Mouse (Mus musculus) hindbrain, embryonic 12.5 days (tissue): Measurements from ENCODE around the gene Cks1brt. TPM values are rescaled to one million over a fixed set of nuclear protein-coding genes. Genes with fewer than 3 reads are reported as not detected.

Source experiments
- ATAC-seq: fragments of 200-750 bp; cut with Nextera tagmentation; 2 replicates; pipeline ENCODE4 v1.8.0; 2017; ENCODE audit warnings: moderate TSS enrichment; ENCODE audit not compliant: low FRiP score
- H3K27ac ChIP-seq: fragments of 300-500 bp; sonication (generic); 2 replicates; pipeline ENCODE4 v1.5.1; 2016; ENCODE audit warnings: mild to moderate bottlenecking
- H3K27me3 ChIP-seq: fragments of 300-500 bp; sonication (generic); 2 replicates; pipeline ENCODE4 v1.6.1; 2016; ENCODE audit warnings: mild to moderate bottlenecking
- H3K36me3 ChIP-seq: fragments of 300-500 bp; sonication (generic); 2 replicates; pipeline ENCODE4 v1.6.1; 2016; ENCODE audit warnings: mild to moderate bottlenecking
- H3K4me1 ChIP-seq: fragments of 300-500 bp; sonication (generic); 2 replicates; pipeline ENCODE4 v1.6.1; 2016
- H3K4me2 ChIP-seq: fragments of 300-500 bp; sonication (generic); replicated peaks from 2 replicates; pipeline ENCODE4 v1.6.1; 2016; ENCODE audit warnings: mild to moderate bottlenecking
- H3K4me3 ChIP-seq: fragments of 300-500 bp; sonication (generic); 2 replicates; pipeline ENCODE4 v1.5.1; 2016; ENCODE audit warnings: mild to moderate bottlenecking
- H3K9ac ChIP-seq: fragments of 300-500 bp; sonication (generic); 2 replicates; pipeline ENCODE4 v1.6.1; 2016; ENCODE audit warnings: mild to moderate bottlenecking, moderate library complexity
- H3K9me3 ChIP-seq: fragments of 300-500 bp; sonication (generic); replicated peaks from 2 replicates; pipeline ENCODE4 v1.6.1; 2016; ENCODE audit warnings: mild to moderate bottlenecking
- WGBS: fragments of 180-500 bp; shearing (Covaris S2); methylation state at CpG from one replicate; pipeline ENCODE4 v1.1.7; 2016; 5-methylcytosine and 5-hydroxymethylcytosine counted together
- microRNA-seq: library from miRNA; unstranded; fragments of <30 nt; microRNA quantifications from one replicate; pipeline ENCODE4, GENCODE M21; 2017
- polyA plus RNA-seq: library from polyadenylated mRNA; unstranded; fragments of >200 nt; fragmentation: Nextera tagmentation; extraction: Ambion mirVana; gene quantifications from 2 replicates; pipeline ENCODE4 v1.2.1, GENCODE M21; 2016

Gene Cks1brt
- polyA plus RNA-seq, 1 experiment from 2014 or later, result 0.09 TPM

- Histone ChIP-seq H3K27me3 (no peaks in the 10 kb centered on the region), H3K9me3 (no peaks in the 10 kb centered on the region), H3K9ac (no peak overlapping the region), H3K36me3 (no peaks in the 10 kb centered on the region), H3K4me2 (no peak overlapping the region), H3K4me3 (no peak overlapping the region), H3K4me1 (no peaks in the 10 kb centered on the region), H3K27ac (no peak overlapping the region)
- no peak for ATAC-seq
- 74% methylated on average over 7 of the region's 7 CpGs for WGBS
These were observed 24.2 kb downstream of the Cks1brt start for GRCm38 (mm10) chr8:85175892-85176291.

DNA sequence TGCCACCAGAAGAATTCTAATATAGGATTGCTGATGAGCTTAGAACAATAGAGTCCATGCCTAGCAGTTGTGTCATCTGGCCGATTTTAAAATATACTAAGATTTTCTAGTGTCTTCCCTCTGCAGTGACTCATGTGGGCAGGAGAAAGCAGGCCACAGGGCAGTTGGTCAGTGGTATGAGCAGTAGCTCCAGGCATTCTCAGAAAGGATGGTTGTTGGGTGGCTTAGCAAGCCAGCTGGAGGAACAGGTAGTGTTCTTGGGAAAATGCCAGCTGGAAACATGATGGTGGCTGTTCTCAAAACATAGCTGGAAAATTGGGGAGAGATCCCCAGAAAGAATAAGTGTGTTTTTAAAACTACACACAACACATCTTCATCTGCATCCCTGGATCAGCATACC lies 40.6 kb downstream of the Cks1brt start:
- no peak overlapping the region for H3K9ac ChIP-seq
- no peaks in the 10 kb centered on the region for H3K4me1 ChIP-seq
- no peak overlapping the region for H3K27ac ChIP-seq
- H3K36me3 ChIP-seq, result no peaks in the 10 kb centered on the region
- 71% methylated on average over 1 of the region's 1 CpGs for WGBS
- no peak overlapping the region for H3K4me3 ChIP-seq
- H3K4me2 ChIP-seq, result no peak overlapping the region
- H3K9me3 ChIP-seq, result 0 out of 2 replicates have a peak, but pooled peaks cover 6% of the 10 kb centered on the region
- no peak for ATAC-seq
- no peaks in the 10 kb centered on the region for H3K27me3 ChIP-seq

DNA sequence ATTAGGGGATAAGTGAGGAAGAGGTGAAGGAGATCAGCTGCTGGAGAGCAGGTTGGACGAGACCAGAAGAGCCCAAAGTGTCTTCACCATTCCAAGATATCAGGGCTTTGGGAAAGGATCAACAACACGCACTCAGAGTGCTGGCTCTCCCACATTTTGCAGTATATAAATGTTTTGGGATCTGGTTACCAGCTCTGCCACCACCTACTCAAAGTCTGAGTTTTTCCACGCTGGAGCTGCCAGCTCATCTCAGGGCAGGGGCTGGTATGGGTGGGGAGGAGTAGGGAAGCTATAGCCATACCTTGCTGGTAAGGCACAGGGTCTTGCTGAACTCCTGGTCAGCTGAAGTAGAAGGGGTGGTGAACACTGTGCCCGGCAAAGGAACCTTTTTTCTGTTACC lies 68.5 kb downstream of the Cks1brt start:
- 79% methylated on average over 4 of the region's 4 CpGs for WGBS
- Histone ChIP-seq H3K9me3 (no peaks in the 10 kb centered on the region), H3K36me3 (no peaks in the 10 kb centered on the region), H3K27me3 (no peaks in the 10 kb centered on the region), H3K27ac (no peak overlapping the region), H3K4me3 (no peak overlapping the region), H3K9ac (no peak overlapping the region), H3K4me1 (no peaks in the 10 kb centered on the region), H3K4me2 (no peak overlapping the region)
- no peak for ATAC-seq

- H3K4me3 ChIP-seq, result no peak overlapping the region
These were observed 69.3 kb downstream of the Cks1brt start for GRCm38 (mm10) chr8:85220992-85221391.

More at GRCm38 (mm10) chr8:85220992-85221391, 69.3 kb downstream of the Cks1brt start:
- Histone ChIP-seq H3K4me1 (no peaks in the 10 kb centered on the region), H3K9ac (no peak overlapping the region), H3K9me3 (no peaks in the 10 kb centered on the region), H3K27me3 (no peaks in the 10 kb centered on the region), H3K4me2 (no peak overlapping the region), H3K27ac (no peak overlapping the region), H3K36me3 (no peaks in the 10 kb centered on the region)
- ATAC-seq, result no peak
- WGBS, result 51% methylated on average over 6 of the region's 6 CpGs

Small RNAs within 50 kb of the gene (microRNA-seq; reads per million reads assigned to microRNA genes)
- 4.6 reads per million, percentile 11 among the genes with 10 or more reads in this experiment for gene Gm23388

Other genes with a start within 250 kb of the Cks1brt start
- gene Klf1, start 250.0 kb upstream of the Cks1brt start, polyA plus RNA-seq, result 3.7 and 4.2 TPM in 2 replicates
- gene Dnase2a, start 243.4 kb upstream of the Cks1brt start, polyA plus RNA-seq, result 7.6 and 8.6 TPM in 2 replicates
- gene Mast1, start 214.6 kb upstream of the Cks1brt start, polyA plus RNA-seq, result 36.8 and 37.9 TPM in 2 replicates
- gene Rtbdn, start 204.9 kb upstream of the Cks1brt start, polyA plus RNA-seq, result 1.5 and 1.6 TPM in 2 replicates
- gene Gm49661, start 182.5 kb upstream of the Cks1brt start, polyA plus RNA-seq, result not detected in 2 replicates
- 1,088 and 1,187 TPM in 2 replicates for gene Prdx2, start 182.3 kb upstream of the Cks1brt start, polyA plus RNA-seq
- gene Rnaseh2a, start 182.2 kb upstream of the Cks1brt start, polyA plus RNA-seq, result 77.4 and 77.9 TPM in 2 replicates
- 6.0 and 7.5 TPM in 2 replicates for gene Junb, start 173.2 kb upstream of the Cks1brt start, polyA plus RNA-seq
- 16.3 and 18.7 TPM in 2 replicates for gene Hook2, start 161.3 kb upstream of the Cks1brt start, polyA plus RNA-seq
- gene Best2, start 137.4 kb upstream of the Cks1brt start, polyA plus RNA-seq, result not detected in 2 replicates
- gene Asna1, start 126.6 kb upstream of the Cks1brt start, polyA plus RNA-seq, result 127 and 128 TPM in 2 replicates
- 162 and 174 TPM in 2 replicates for gene Trir, start 125.1 kb upstream of the Cks1brt start, polyA plus RNA-seq
- 41.3 and 41.9 TPM in 2 replicates for gene Tnpo2, start 115.0 kb upstream of the Cks1brt start, polyA plus RNA-seq
- 42.4 and 43.6 TPM in 2 replicates for gene Fbxw9, start 91.9 kb upstream of the Cks1brt start, polyA plus RNA-seq
- gene Gm5741, start 83.9 kb upstream of the Cks1brt start, polyA plus RNA-seq, result 0.85 and 1.2 TPM in 2 replicates
- 69.2 and 76.9 TPM in 2 replicates for gene Dhps, start 80.2 kb upstream of the Cks1brt start, polyA plus RNA-seq
- 93.6 and 108 TPM in 2 replicates for gene Wdr83os, start 71.2 kb upstream of the Cks1brt start, polyA plus RNA-seq
- 46.0 and 48.4 TPM in 2 replicates for gene Wdr83, start 70.6 kb upstream of the Cks1brt start, polyA plus RNA-seq
- 19.7 and 22.4 TPM in 2 replicates for gene Man2b1, start 68.7 kb upstream of the Cks1brt start, polyA plus RNA-seq
- gene Zfp791, start 28.8 kb upstream of the Cks1brt start, polyA plus RNA-seq, result 1.7 and 2.7 TPM in 2 replicates
- gene Olfr371, start 74.1 kb downstream of the Cks1brt start, polyA plus RNA-seq, result not detected in 2 replicates
- 82.1 and 86.0 TPM in 2 replicates for gene Orc6, start 147.7 kb downstream of the Cks1brt start, polyA plus RNA-seq
- gene Vps35, start 147.9 kb downstream of the Cks1brt start, polyA plus RNA-seq, result 168 and 179 TPM in 2 replicates
- gene Mylk3, start 234.4 kb downstream of the Cks1brt start, polyA plus RNA-seq, result 1.9 and 2.1 TPM in 2 replicates